Mouse (Mus musculus): ENCODE measurements around the gene Olfr1360.
"Not testable (repeated sequence)": the region's sequence is repeated elsewhere in the genome, so short reads cannot be mapped to it uniquely, and the experiment has no call there.

The Olfr1360 gene

DNA sequence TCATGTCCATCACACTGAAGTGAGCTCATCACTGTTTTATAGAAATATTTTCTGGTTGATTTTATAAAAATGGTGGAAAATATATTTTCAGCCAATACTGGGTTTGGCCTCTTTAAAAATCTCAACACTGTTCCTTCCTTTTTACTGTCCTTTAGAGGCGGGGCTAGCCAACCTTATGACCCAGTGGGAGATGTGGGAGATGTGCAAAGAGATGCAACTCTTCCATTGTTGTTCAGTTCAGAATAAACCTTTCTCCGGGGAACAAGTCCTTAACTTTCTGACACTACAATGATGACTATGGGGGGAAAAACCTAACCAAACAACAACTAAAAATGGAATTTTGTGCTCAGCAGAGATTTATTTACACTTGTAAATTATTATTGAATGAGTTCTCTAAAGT, at the start of gene Olfr1360:
Gene Olfr1360 (minus strand): TSS at position 101 of the 400 bp plus-strand sequence.
- DNase-seq: no peak

DNA sequence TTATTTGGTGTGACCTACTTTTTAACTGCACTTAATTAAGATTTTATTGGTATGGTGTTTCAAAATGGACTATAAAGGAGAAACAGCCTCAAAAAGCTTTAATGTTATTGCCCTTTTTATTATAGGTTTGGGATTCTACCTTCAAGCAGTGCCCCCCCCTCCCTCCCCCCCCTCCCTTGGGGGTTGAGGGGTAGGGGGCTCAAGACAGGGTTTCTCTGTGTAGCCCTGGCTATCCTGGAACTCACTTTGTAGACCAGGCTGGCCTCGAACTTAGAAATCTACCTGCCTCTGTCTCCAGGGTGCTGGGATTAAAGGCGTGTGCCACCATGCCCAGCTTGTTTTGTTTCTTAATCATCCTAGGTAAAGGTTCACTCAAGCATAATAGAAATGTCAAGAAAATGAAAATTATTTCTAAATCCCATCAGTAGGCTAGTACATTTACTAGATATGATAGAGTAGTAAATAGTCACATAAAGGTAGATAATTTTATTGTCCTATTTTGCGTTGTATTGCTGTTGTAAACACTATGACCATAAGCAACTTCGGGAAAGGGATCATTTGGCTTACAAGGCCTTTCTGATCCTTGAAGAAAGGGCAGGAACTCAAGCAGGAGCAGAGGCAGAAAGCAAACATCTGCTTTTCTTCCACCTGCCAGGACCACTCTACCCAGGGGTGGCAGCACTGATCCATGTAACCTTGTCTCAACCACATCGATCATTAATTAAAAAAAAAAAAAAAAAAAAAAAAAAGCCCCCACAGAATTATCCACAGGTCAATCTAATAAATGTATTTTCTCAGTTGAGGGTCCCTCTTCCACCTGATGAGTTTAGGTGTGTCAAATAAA, 46.0 kb upstream of the Olfr1360 start:
- no peak for DNase-seq

DNA sequence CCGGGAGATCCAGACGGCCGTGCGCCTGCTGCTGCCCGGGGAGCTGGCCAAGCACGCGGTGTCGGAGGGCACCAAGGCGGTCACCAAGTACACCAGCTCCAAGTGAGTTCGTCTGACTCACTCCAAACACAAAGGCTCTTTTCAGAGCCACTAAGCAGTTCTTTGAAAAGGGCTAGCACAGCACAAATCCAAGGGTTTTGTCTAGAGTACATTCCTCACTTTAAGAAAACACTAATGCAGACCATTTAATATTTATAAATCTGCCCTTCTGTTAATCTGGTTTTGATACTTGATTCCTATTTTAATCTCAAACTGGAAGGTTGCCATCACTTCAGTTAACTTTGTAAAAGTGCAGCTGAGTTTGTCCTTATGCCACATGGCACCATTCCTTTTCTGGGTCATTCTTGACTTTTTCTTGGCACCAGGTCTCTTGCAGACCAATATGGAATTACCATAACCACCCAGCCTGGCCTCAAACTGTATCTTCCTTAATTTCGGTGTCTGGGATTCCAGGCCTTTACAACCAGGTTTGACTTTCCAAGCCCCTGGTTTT, 45.2 kb upstream of the Olfr1360 start:
- DNase-seq: no peak

DNA sequence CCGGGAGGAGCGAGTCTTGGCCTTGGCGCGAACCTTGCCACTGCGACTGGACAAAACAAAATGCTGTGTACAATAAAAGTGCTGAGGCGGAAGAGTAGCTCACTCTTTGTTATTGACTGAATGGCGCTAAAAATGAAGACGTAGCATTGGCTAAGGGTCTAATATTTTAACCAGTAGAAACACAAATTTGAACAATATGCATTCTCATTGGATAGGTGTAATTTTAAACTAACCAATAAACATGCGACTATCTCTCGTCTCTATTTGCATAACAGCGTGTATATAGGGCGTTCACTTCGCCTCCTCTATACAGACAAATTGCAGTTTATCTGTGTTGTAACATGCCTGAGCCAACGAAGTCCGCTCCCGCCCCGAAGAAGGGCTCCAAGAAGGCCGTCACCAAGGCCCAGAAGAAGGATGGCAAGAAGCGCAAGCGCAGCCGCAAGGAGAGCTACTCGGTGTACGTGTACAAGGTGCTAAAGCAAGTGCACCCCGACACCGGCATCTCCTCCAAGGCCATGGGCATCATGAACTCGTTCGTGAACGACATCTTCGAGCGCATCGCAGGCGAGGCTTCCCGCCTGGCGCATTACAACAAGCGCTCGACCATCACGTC, 44.7 kb upstream of the Olfr1360 start, which contains the start of gene Hist1h2bm:
Gene Hist1h2bm (plus strand): TSS at position 288 of the 616 bp plus-strand sequence.
- peak; percentile 54 for DNase-seq

DNA sequence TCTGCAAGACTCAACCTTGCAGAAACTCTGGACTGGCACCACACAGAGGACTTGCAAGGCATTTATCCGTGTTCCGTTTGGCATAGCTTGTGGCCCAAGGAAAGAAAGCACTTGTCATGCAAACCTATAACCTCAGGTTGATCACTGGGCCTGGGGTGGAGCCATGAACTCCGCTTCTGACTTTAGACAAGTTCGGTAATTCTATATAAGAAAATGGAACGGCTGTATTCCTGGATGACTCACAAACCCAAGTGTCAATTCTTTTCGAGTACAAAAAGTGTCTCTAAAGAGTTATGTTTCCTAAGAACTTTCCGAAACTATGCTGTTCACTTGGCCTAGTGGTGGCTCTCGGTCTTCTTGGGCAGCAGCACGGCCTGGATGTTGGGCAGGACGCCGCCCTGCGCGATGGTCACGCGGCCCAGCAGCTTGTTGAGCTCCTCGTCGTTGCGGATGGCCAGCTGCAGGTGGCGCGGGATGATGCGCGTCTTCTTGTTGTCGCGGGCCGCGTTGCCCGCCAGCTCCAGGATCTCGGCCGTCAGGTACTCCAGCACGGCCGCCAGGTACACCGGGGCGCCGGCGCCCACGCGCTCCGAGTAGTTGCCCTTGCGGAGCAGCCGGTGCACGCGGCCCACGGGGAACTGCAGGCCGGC, 44.0 kb upstream of the Olfr1360 start:
- not testable (repeated sequence) for DNase-seq

DNA sequence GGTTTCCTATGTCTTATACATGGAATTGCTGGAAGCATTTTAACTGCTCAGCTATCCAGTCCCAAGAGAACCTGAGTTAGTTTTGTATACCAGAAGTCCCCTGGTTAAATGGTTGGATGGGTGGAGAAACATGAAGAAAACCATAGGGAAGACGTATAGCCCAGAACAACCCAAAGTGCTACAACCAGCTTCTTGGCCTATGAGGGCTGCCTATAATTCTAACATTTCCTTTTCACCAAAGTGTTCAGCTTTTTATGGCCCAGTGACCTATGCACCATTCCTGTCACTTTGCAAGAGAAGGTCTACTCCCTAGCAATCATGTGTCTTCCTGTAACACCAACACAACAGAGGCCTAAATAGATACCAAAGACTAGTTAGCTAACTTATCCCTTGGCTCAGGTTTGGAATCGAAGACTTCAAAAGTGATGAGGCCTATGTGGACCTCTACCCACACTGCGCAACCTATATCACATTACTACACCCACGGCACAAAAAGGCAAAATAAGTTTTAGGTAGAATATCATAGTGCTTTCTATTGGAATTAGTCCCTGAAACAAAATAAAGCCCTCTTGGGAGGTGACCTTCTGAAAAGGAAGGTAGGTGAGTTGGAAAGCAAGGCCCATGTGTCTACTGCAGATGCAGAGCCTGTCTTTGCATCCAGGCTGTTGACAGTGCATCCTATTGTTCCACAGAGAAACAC, 41.3 kb upstream of the Olfr1360 start:
- no peak for DNase-seq

DNA sequence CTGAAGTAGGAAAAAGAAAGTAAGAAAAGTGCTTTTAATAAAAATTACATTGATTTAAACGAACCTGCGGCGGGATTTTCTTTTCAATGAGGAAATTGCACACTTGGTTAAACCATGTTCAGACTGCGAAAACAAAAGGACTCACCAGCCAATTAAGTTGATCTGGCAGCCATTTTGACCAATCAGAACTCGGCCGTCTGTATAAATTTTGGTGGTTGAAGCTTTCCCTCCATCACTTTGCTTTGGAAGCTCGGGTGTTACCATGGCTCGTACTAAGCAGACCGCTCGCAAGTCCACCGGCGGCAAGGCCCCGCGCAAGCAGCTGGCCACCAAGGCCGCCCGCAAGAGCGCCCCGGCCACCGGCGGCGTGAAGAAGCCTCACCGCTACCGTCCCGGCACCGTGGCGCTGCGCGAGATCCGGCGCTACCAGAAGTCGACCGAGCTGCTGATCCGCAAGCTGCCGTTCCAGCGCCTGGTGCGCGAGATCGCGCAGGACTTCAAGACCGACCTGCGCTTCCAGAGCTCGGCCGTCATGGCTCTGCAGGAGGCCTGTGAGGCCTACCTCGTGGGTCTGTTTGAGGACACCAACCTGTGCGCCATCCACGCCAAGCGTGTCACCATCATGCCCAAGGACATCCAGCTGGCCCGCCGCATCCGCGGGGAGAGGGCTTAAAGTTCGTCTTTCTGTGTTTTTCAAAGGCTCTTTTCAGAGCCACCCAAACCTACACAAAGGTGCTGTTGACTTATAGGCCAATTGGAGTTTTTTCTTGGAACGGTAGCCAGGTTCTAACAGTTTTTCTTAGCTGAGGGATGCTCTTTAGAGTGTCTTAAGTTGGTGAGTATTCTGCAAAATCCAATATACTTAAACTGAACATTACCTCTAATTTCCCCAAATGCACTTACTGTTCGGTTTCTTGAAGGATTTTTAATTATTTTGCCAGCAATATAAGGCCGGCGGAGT, 40.5 kb upstream of the Olfr1360 start, which contains the start of gene Hist1h3h:
Gene Hist1h3h (plus strand): TSS at position 263 of the 961 bp plus-strand sequence.
- peak; percentile 87 for DNase-seq

DNA sequence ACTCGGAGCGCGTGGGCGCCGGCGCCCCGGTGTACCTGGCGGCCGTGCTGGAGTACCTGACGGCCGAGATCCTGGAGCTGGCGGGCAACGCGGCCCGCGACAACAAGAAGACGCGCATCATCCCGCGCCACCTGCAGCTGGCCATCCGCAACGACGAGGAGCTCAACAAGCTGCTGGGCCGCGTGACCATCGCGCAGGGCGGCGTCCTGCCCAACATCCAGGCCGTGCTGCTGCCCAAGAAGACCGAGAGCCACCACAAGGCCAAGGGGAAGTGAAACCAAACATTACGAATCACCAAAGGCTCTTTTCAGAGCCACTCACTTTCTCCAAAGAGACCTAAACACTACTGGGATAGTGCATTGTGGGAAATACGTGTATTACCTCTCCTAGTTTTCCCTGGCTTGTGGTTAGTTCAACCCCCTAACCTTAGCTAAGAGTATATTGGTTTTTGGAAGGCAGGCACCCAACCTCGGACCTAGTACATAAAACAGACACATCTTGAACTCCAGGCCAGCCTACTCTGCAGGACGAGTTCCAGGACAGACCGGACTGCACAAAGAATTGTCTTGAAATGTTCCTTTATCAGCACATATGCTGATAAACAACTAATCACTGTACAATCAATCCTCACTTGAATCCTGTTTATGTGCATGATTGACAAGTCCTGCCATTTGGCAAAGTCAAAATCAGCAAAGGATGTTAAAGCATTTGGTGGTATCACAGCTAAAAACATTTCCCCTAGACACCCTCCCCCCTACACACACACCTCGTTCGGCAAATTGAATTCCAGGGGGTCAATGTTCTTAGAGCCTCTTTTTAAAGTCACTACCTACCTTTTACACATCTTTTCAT, 39.6 kb upstream of the Olfr1360 start:
- DNase-seq: peak; percentile 8

DNA sequence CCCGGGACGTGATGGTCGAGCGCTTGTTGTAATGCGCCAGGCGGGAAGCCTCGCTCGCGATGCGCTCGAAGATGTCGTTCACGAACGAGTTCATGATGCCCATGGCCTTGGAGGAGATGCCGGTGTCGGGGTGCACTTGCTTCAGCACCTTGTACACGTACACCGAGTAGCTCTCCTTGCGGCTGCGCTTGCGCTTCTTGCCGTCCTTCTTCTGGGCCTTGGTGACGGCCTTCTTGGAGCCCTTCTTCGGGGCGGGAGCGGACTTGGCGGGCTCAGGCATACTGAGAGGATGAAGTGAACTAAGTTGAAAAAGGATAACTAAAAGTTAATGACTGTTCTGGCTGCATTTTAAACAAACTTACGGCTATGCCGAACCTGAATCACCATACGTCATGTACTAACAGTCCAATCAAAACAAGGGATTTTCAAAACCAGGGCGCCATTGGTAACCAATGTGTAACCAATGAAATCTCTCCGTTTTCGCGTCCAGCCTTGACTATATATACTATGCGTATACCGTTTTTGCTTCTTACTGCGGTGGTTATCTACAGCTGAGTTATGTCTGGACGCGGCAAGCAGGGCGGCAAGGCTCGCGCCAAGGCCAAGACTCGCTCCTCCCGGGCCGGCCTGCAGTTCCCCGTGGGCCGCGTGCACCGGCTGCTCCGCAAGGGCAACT, 38.8 kb upstream of the Olfr1360 start, which contains the start of the genes Hist1h2bl and Hist1h2ai:
Gene Hist1h2bl (minus strand): TSS at position 280 of the 676 bp plus-strand sequence.
Gene Hist1h2ai (plus strand): TSS at position 559 of the 676 bp plus-strand sequence.
- peak; percentile 81 for DNase-seq

DNA sequence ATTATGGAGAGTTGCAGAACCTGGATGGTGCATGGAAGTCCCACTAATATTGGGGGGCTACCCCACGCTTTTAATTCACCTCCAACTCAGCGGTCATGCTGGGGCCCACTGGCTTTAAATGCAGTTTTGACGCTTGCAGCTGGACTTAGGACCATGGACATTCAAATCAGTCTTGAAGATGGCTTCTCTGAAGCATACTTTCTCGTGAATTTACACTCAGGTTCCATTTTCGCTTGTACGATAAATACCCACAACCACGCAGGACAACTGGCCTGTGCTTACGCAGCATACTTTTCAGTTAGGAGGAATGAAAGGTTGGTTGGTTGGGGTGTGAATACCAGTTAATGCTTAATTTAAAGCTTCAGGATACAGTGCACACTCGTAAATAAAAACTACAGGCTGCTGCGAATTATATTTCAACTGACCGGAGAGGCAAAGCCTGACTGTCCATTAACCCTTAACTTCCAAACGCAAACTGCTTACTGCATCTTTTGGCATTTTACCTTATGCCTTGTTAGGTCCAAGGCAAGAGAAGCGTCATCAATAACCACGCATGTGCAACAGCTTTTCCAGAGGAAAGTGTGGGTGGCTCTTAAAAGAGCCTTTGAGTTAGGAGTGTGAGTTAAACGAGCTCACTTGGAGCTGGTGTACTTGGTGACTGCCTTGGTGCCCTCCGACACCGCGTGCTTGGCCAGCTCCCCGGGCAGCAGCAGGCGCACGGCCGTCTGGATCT, 38.1 kb upstream of the Olfr1360 start:
- no peak for DNase-seq

DNA sequence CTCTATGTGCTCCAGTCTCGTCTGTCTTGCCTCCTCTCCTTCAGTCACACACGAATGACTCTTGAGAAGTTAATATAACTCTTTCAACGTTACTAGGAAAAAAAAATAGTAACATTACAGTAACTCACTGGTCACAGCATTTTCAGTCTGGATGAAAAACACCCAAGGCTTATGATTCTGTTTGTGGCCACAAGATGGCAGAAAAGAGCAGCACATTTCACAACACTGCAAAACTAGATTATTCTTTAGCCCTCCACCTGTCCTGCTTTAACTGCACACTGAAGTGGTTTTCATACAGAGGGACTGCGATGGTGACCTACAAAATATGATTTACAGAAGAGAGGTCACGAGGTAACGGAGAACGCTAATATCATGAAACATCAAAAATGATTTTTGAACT, 37.5 kb upstream of the Olfr1360 start:
- peak; percentile 55 for DNase-seq

DNA sequence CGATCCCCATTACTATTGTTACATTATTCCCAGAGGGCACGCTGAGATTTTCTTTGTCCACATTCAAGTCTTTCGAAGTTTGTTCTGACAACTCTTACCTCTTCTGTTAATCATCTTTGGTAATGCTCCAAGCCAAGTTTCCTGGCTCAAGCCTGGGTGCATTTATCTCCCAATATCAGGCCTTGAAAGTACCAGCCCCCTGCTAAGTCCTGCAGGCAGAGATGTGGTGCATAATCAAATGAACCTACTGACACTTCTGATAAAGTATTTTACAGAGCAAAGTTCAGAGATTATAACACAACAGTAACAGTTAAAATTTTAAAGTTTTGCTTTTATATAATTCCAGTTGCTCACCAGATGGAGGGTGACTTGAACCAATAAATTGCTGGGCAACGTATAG, 34.5 kb upstream of the Olfr1360 start:
- no peak for DNase-seq

DNA sequence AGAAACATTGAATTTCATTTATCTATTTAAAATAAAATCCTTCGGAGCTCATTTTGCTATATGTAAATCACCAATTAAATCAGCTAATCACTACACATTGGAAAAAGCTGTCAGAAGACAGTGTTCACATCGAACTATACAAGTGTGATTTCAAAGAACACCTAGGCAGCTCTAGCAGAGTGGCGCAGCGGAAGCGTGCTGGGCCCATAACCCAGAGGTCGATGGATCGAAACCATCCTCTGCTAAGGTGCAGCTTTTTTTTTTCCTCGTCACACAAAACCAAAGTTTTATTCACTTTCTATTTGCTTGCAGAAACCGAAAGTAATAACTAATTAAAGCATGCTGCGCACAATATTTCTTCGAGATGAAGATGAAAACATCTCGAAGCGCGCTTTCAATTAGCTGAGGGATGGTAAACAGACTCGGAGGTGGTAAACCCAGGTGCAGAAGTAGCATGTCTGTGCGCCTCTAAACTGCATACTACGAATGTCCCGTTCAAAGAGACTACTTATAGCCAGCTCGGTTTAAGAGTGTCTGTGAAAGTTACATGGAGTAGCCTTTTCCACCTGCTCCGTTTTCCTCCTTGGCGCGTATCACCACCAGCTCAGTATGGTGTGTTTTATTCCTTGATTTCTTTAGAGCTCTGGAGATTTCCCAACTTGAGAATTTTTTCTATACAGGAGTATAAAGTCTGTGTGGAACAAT, 33.8 kb upstream of the Olfr1360 start:
- DNase-seq: peak; percentile 55

DNA sequence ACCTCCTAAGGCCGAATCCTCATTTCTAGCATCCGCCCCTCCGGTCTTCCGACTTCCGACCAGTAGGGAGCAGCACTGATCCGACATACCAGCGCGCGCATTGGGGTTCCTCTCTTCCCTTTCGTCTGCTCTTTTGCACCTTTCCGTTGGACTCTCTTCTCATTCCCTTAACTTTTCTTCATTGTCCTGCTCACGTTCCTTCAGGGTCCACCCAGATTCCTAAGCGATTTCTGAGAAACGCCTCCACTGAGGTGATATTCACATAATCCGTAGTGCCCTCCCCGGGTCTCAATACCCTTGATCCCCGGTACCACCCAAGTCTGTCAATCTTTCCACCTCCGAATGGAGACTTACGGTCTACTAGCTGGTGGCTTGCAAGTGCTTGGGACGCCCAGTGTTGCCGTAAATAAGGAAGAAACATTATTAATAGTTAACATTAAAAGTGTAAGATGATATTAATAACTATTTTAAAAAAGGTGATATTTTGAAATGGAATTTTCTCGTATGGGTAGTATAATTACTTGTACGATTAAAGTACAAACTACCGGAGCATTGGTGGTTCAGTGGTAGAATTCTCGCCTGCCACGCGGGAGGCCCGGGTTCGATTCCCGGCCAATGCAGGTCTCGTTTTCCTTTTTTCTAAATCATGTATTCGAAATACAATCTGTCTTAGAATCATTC, 33.0 kb upstream of the Olfr1360 start:
- peak; percentile 87 for DNase-seq

DNA sequence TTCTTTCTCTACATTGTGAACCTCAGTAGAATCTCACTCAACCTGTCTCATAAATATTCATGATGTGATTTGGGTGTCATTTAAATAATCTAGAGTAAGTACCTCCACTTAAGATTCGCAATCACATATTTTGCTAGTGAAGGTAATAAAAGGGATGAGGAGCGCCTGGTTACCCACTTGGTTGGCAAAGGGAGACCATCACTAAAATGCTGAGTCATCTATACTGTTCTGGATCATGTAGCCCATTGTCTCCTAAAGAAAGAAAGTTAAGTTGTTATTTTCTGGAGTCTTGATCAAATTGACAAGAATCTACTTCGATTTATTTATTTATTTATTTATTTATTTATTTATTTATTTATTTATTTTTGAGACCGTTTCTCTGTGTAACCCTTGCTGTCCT, 29.5 kb upstream of the Olfr1360 start:
- DNase-seq: no peak

DNA sequence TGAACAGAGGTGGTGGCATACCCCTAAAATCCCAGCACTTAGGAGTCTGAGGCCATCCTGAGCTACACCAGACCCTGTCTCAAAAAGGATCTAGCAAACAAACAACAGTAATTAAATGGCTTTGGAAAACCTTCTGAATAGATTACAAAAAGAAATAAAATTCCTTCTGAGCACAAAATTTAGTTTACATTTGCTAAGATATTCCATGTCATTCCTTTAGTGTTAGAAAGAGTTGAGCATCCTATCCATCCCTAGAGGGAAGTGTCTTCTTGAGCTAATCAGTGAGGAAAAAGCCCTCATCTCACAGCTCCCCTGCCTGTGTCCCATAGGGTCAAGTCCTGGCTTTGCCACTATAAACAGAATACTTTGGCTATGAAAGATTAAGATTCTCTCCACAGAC, 20.6 kb upstream of the Olfr1360 start, which contains the start of gene Olfr1359:
Gene Olfr1359 (plus strand): TSS at position 301 of the 400 bp plus-strand sequence.
- DNase-seq: no peak

DNA sequence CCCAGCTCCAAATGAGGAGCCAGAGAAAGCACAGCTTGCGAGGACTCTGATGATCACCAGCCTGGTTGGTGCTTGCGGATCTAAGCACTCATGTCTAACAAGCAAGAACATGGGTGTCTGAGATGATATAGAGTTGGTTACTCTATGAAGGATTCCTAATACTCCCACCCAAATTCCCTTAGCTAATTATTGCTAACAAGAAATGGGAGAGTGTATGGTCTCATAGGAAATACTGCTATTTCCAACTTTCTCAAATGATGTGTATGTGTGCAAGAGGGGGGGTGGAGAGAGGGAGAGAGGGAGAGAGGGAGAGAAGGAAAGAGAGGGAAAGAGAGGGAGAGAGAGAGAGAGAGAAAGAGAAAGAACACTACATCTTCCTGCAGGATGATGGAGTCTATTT, 13.9 kb downstream of the Olfr1360 start, which contains the start of gene Olfr1361:
Gene Olfr1361 (minus strand): TSS at position 101 of the 400 bp plus-strand sequence.
- no peak for DNase-seq

Measured in right cerebral cortex, postnatal 25 days (tissue).